8 mouse cellular contexts compared by ENCODE assay signal in the genomic region with DNA sequence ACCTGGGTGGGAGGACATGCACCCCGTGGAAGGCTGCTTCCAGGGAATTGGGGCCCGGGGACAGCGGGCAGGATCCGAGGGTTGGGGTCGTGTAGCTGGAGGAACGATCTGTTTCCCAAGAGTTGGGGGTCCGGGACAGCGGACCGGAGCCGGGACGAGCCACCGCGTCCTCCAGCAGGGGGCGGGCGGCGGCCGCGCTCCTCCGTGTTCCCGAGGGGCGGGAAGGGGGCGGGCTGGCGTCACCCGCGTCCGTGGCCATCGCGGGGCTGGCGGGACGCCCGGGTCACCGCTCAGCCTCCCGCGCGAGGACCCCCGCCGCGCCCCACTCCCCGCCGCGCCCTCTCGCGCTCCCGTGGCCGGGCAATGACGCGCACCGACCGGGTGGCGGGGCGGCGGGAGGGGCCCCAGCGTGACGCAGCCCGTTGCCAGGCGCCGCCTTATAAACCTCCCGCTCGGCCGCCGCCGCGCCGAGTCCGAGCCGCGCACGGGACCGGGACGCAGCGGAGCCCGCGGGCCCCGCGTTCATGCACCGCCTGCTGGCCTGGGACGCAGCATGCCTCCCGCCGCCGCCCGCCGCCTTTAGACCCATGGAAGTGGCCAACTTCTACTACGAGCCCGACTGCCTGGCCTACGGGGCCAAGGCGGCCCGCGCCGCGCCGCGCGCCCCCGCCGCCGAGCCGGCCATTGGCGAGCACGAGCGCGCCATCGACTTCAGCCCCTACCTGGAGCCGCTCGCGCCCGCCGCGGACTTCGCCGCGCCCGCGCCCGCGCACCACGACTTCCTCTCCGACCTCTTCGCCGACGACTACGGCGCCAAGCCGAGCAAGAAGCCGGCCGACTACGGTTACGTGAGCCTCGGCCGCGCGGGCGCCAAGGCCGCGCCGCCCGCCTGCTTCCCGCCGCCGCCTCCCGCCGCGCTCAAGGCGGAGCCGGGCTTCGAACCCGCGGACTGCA. TPM values are rescaled to one million over a fixed set of nuclear protein-coding genes. Genes with fewer than 3 reads are reported as not detected.
DNase-seq lines count a peak whose midpoint lies in the region; ATAC-seq lines count a peak whose summit lies in the region.

Gene Cebpb, plus strand, starts transcription at position 418 of the 954 bp plus-strand sequence.

- H3K4me1 ChIP-seq in megakaryocyte, embryonic 14.5 days, result peaks cover 88% of the 10 kb centered on the region

- H3K9me3 ChIP-seq in megakaryocyte, embryonic 14.5 days, result no peaks in the 10 kb centered on the region

- H3K36me3 ChIP-seq in megakaryocyte, embryonic 14.5 days (replicated peaks; ENCODE audit: low read length), result peaks cover 34% of the 10 kb centered on the region

- H3K27me3 ChIP-seq in megakaryocyte, embryonic 14.5 days (replicated peaks), result peaks cover 31% of the 10 kb centered on the region

- intact Hi-C loops in gastrocnemius, postnatal 14 days (cut with DNase I; ENCODE audit: low total_unique reads), result loop anchor here (5.0 to 10.0 kb wide), 2 partner anchors 74 to 316 kb away; no protein-coding TSS in a partner anchor
- intact Hi-C loops in left cerebral cortex, postnatal 10 days (cut with DNase I), result loop anchor here (10.0 kb wide), 2 partner anchors 326 to 396 kb away; partner anchors contain the start of genes Pard6b and Ripor3

- peak within 1 kb of the TSS; percentile 93 for H3K4me3 ChIP-seq in megakaryocyte, embryonic 14.5 days (replicated peaks)

- peak; percentile 43 for ATAC-seq in activated CD4-positive, CD25-positive, alpha-beta regulatory T cell, adult 4 months

- DNase-seq in embryo, embryonic 10 days (ENCODE audit: low spot score), result peak; percentile 73
- peak; percentile 87 for DNase-seq in gastrocnemius, postnatal 14 days
- peak; percentile 88 for DNase-seq in induced T-regulatory cell, adult 2 months (ENCODE audit: low read depth)
- peak; percentile 60 to 86 for DNase-seq in left cerebral cortex, postnatal 10 days (ENCODE audit: extremely low spot score in 1 of 2, low spot score in 2 of 2)
- peak; percentile 71 to 73 for DNase-seq in right cerebral cortex, adult 2 months (ENCODE audit: low spot score in 2 of 2)
- DNase-seq in urinary bladder, postnatal 10 days (ENCODE audit: low spot score), result peak; percentile 55

RNA-seq across cellular contexts. Expression of gene Cebpb, which starts in this region (rescaled TPM):
- polyA plus RNA-seq in activated CD4-positive, CD25-positive, alpha-beta regulatory T cell, adult 4 months (2017; shearing (Covaris generic)), result 1 to 10 TPM in 1 of 2 experiments, under 1 TPM in 1; 0.32 to 2.6 TPM
- total RNA-seq in gastrocnemius, postnatal 14 days (2021), result 100 to 1,000 TPM in 1 of 2 experiments, 10 to 100 TPM in 1; 66.9 to 120 TPM
- 10 to 100 TPM in 1 of 2 experiments, 1 to 10 TPM in 1; 7.8 to 10.0 TPM for total RNA-seq in left cerebral cortex, postnatal 10 days (2021)
- 372 and 610 TPM in 2 replicates for polyA plus RNA-seq in megakaryocyte, embryonic 14.5 days (2012; ENCODE audit: insufficient read depth, low replicate concordance)

Comparison
In these comparisons a context has a peak if more than half of its experiments do, and no peak if none do; other contexts are left out.
1. Peak in every context shown above with its lines: DNase-seq, ATAC-seq and H3K4me3 ChIP-seq.
2. RNA of gene Cebpb (total RNA-seq): 66.9 to 120 TPM in gastrocnemius, postnatal 14 days; 7.8 to 10.0 TPM in left cerebral cortex, postnatal 10 days; every median in the first group is over 4 times any median in the second.
3. RNA of gene Cebpb (polyA plus RNA-seq): 372 to 610 TPM in megakaryocyte, embryonic 14.5 days; 0.32 to 2.6 TPM in activated CD4-positive, CD25-positive, alpha-beta regulatory T cell, adult 4 months; every median in the first group is over 100 times any median in the second.